In the genomic region with DNA sequence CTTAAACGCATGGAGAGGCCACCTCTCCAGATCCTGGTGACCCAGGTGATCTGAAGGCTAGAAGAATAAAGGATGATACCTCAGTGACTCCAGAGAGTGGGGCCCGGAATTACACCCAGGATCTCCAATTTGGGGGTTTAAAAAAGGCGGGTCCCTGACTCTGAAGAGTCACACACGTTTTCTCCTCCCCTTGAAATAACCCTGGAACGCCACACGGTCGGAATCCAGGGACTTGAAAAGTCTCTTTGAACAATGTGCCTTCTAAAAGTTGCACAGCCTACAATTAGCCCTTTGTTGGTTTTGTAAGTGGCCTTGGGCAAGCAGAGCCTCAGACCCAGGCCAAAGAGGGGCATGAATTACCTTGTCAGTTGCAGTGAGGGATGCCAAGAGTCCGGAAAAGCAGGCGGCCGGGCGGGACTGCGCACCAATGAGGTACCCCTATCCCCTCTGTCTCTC, we compare ENCODE assay signal across 8 mouse cellular contexts. TPM values are rescaled to one million over a fixed set of nuclear protein-coding genes. Genes with fewer than 3 reads are reported as not detected.
DNase-seq lines count a peak whose midpoint lies in the region; ATAC-seq and TF ChIP-seq lines count a peak whose summit lies in the region.

No protein-coding gene starts in this region.

- no peak overlapping the region for H3K27ac ChIP-seq in thymus, adult 2 months (ENCODE audit: control insufficient read depth, insufficient read depth, low read length)
- peak overlapping the region; percentile 90; the same call in 1 of the 2 replicates for H3K27ac ChIP-seq in liver, embryonic 11.5 days (ENCODE audit: low read depth, low read length)

- no peaks in the 10 kb centered on the region for H3K36me3 ChIP-seq in thymus, adult 2 months (ENCODE audit: control insufficient read depth, insufficient read depth, low read length)
- H3K36me3 ChIP-seq in liver, embryonic 11.5 days (ENCODE audit: control insufficient read depth, insufficient read depth, low read length) = no peaks in the 10 kb centered on the region

- ATAC-seq in cerebellum, adult (ENCODE audit: insufficient number of reproducible peaks, low FRiP score, low TSS enrichment) = no peak
- no peak for ATAC-seq in liver, embryonic 11.5 days (replicated peaks; ENCODE audit: low FRiP score)
- ATAC-seq in frontal cortex, adult (ENCODE audit: low TSS enrichment) = no peak

- peak; percentile 62 for DNase-seq in cerebellum, adult 9-10 months
- no peak for DNase-seq in thymus, adult 2 months
- no peak for DNase-seq in thymus, postnatal 10 days (ENCODE audit: low spot score in 2 of 2)
- no peak for DNase-seq in liver, embryonic 11.5 days (ENCODE audit: low spot score)
- no peak for DNase-seq in frontal cortex, postnatal 10 days (ENCODE audit: low spot score in 2 of 2)
- no peak for DNase-seq in right cerebral cortex, postnatal 4 days

- WGBS in thymus, adult 2 months = 0% methylated on average over 12 of the region's 12 CpGs
- WGBS in liver, embryonic 11.5 days = 0% methylated on average over 12 of the region's 12 CpGs

- peak overlapping the region; percentile 96 for H3K4me2 ChIP-seq in liver, embryonic 11.5 days

- H3K27me3 ChIP-seq in thymus, adult 2 months (ENCODE audit: control insufficient read depth, insufficient read depth, low read length) = no peaks in the 10 kb centered on the region
- no peaks in the 10 kb centered on the region for H3K27me3 ChIP-seq in liver, embryonic 11.5 days (replicated peaks; ENCODE audit: control insufficient read depth, insufficient read depth, low read length)

- TF ChIP-seq POLR2A in thymus, adult 2 months (IDR thresholded peaks at IDR 0.05; ENCODE audit: control insufficient read depth, extremely low read depth, insufficient read depth, low read length, poor library complexity) = no peak

- H3K4me3 ChIP-seq in thymus, adult 2 months (ENCODE audit: control insufficient read depth, insufficient read depth, low read length) = peak overlapping the region; percentile 90
- H3K4me3 ChIP-seq in liver, embryonic 11.5 days (ENCODE audit: low read depth, low read length) = peak overlapping the region; percentile 70

- H3K9ac ChIP-seq in liver, embryonic 11.5 days (ENCODE audit: low read depth, low read length) = peak overlapping the region; percentile 87

- no peak for TF ChIP-seq CTCF in thymus, adult 2 months (IDR thresholded peaks at IDR 0.05; ENCODE audit: borderline replicate concordance, control insufficient read depth, extremely low read depth, insufficient read depth, low read length, poor library complexity)

- H3K9me3 ChIP-seq in liver, embryonic 11.5 days (ENCODE audit: control insufficient read depth, low read length) = no peaks in the 10 kb centered on the region

- H3K4me1 ChIP-seq in thymus, adult 2 months (replicated peaks; ENCODE audit: control insufficient read depth, insufficient read depth, low read length) = peaks cover 11% of the 10 kb centered on the region
- peaks cover 7% of the 10 kb centered on the region for H3K4me1 ChIP-seq in liver, embryonic 11.5 days (replicated peaks; ENCODE audit: control insufficient read depth, insufficient read depth, low read length)

RNA-seq across cellular contexts. Expression of gene Utrn, which starts 1.4 kb away (rescaled TPM):
- 25.7 and 30.3 TPM in 2 replicates for polyA plus RNA-seq in thymus, adult 2 months (2012; rRNA removed)
- 19.8 and 23.0 TPM in 2 replicates for polyA plus RNA-seq in liver, embryonic 11.5 days (2014; fragmentation: Nextera tagmentation; extraction: Ambion mirVana)
